Mouse (Mus musculus) liver, adult 2 months (tissue): ENCODE data around the gene Snrpg.

Experiments
- CTCF ChIP-seq: fragments of 200-500 bp; IDR thresholded peaks from 2 replicates; pipeline ENCODE4 v1.5.1; 2011; ENCODE audit warnings: low read depth, low read length, control low read depth
- POLR2A ChIP-seq: fragments of 200-500 bp; IDR thresholded peaks from 2 replicates; pipeline ENCODE4 v1.6.1; 2011; ENCODE audit warnings: low read length, control low read depth; ENCODE audit not compliant: insufficient read depth; ENCODE audit errors: extremely low read depth

- TF ChIP-seq POLR2A (no peak), CTCF (no peak)
These were observed 11.4 kb downstream of the Snrpg start for GRCm38 (mm10) chr6:86382551-86382950.
